In the genomic region with DNA sequence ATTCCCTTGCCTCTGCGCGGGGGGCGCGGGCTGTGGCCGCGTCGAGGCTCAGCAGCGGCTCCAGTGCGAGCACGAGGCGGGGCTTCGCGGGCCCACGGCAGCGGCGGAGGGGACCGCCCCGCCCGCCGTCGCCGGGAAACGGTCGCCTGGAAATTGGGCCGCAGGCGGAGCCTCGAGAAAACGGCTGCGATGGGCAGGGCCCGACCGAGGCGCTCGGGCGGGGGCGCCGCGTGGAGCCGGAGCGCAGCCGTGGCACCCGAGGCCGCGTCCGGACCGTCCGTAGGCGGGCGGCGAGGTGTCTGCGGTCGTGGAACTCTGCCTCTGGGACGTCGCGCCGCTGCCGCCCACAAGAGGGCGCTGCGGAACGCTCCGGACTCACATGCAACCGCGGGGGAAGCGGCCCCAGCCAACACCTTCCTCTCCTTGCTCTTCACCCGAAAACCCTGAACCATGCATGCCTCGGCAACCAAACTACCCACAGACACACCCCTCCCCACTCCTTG, we compare ENCODE assay signal across 8 mouse cellular contexts. TPM values are rescaled to one million over a fixed set of nuclear protein-coding genes. Genes with fewer than 3 reads are reported as not detected.
DNase-seq lines count a peak whose midpoint lies in the region; ATAC-seq and TF ChIP-seq lines count a peak whose summit lies in the region.

A gene (minus strand): TSS at position 52 of the 503 bp plus-strand sequence.

- peak within 1 kb of the TSS; percentile 100 for H3K27ac ChIP-seq in cortical plate, adult 2 months (ENCODE audit: insufficient read depth, low read length)

- peaks cover 3% of the 10 kb centered on the region for H3K4me1 ChIP-seq in cortical plate, adult 2 months (ENCODE audit: control insufficient read depth, insufficient read depth, low read length)

- no peak for TF ChIP-seq POLR2A in cortical plate, adult 2 months (IDR thresholded peaks at IDR 0.05; ENCODE audit: extremely low read depth, insufficient read depth, low read length)

- peak; percentile 72 for ATAC-seq in activated CD4-positive, CD25-positive, alpha-beta regulatory T cell, adult 4 months
- ATAC-seq in inflammation-experienced regulatory T-cells, adult 6 months = peak; percentile 75
- peak; percentile 50 for ATAC-seq in megakaryocyte-erythroid progenitor cell, adult 5-6 weeks (replicated peaks; ENCODE audit: low FRiP score, low TSS enrichment, poor library complexity, severe bottlenecking)

- H3K4me3 ChIP-seq in cortical plate, adult 2 months (ENCODE audit: insufficient read depth, low read length) = peak within 1 kb of the TSS; percentile 93

- peak; percentile 58 for TF ChIP-seq CTCF in cortical plate, adult 2 months (IDR thresholded peaks at IDR 0.05; ENCODE audit: extremely low read depth, insufficient read depth, low read length)

- DNase-seq in gastrocnemius, postnatal 14 days = peak; percentile 84
- peak in 1 of 2 experiments; percentile 90 for DNase-seq in left cerebral cortex, postnatal 10 days (ENCODE audit: extremely low spot score in 1 of 2, low spot score in 2 of 2)
- DNase-seq in right cerebral cortex, postnatal 14 days = peak; percentile 79
- peak; percentile 78 to 83 for DNase-seq in urinary bladder, postnatal 36 days (ENCODE audit: low spot score in 2 of 2)

- intact Hi-C loops in gastrocnemius, postnatal 14 days (cut with DNase I; ENCODE audit: low total_unique reads) = loop anchor here (2.0 to 5.0 kb wide), 2 partner anchors 52 to 171 kb away; no protein-coding TSS in a partner anchor
- intact Hi-C loops in left cerebral cortex, postnatal 10 days (cut with DNase I) = loop anchor here (5.0 kb wide), 2 partner anchors 51 to 176 kb away; no protein-coding TSS in a partner anchor

RNA-seq across cellular contexts. Expression of the gene that starts here (rescaled TPM):
- polyA plus RNA-seq in activated CD4-positive, CD25-positive, alpha-beta regulatory T cell, adult 4 months (2017; shearing (Covaris generic)) = not detected
- 156 and 173 TPM in 2 replicates for polyA plus RNA-seq in cortical plate, adult 2 months (2012; rRNA removed)
- 1 to 10 TPM; 1.0 to 1.7 TPM for total RNA-seq in gastrocnemius, postnatal 14 days (2021)
- not detected for polyA plus RNA-seq in inflammation-experienced regulatory T-cells, adult 6 months (2017; shearing (Covaris generic))
- 100 to 1,000 TPM; 130 to 132 TPM for total RNA-seq in left cerebral cortex, postnatal 10 days (2021)
- total RNA-seq in megakaryocyte-erythroid progenitor cell, adult 5-6 weeks (2014; fragmentation: Nextera tagmentation) = not detected in 2 replicates
- 0.80 TPM in 1 of 2 replicates, not detected in the other for total RNA-seq in megakaryocyte-erythroid progenitor cell, adult 5-6 weeks (2017)

Comparison
In these comparisons a context has a peak if more than half of its experiments do, and no peak if none do; other contexts are left out.
1. RNA of the gene that starts here (total RNA-seq): 130 to 132 TPM in left cerebral cortex, postnatal 10 days; 1.0 to 1.7 TPM in gastrocnemius, postnatal 14 days and 0.80 TPM in megakaryocyte-erythroid progenitor cell, adult 5-6 weeks; every median in the first group is over 10 times any median in the second.
2. RNA of the gene that starts here (polyA plus RNA-seq): 156 to 173 TPM in cortical plate, adult 2 months; not detected in activated CD4-positive, CD25-positive, alpha-beta regulatory T cell, adult 4 months and not detected in inflammation-experienced regulatory T-cells, adult 6 months; every median in the first group is over 100 times any median in the second.
3. Peak in ATAC-seq in activated CD4-positive, CD25-positive, alpha-beta regulatory T cell, adult 4 months; RNA of the gene not detected or under 1 TPM.
4. Peak in ATAC-seq in inflammation-experienced regulatory T-cells, adult 6 months; RNA of the gene not detected or under 1 TPM.
5. Peak in ATAC-seq in megakaryocyte-erythroid progenitor cell, adult 5-6 weeks; RNA of the gene not detected or under 1 TPM.
6. Peak in every context shown above with its lines, with median percentiles within 50 percentile points of each other: ATAC-seq.